Mouse (Mus musculus): Measurements from ENCODE around the gene Zfp618. TPM values are rescaled to one million over a fixed set of nuclear protein-coding genes. Genes with fewer than 3 reads are reported as not detected.

Zfp618 gene
- polyA plus RNA-seq, 1 experiment from 2014 or later = 29.7 TPM

- Histone ChIP-seq H3K4me3 (ENCODE audit: low read depth, low read length) (no peak overlapping the region), H3K4me1 (ENCODE audit: control insufficient read depth, insufficient read depth, low read length) (no peaks in the 10 kb centered on the region), H3K9me3 (ENCODE audit: control insufficient read depth, low read length) (no peaks in the 10 kb centered on the region), H3K4me2 (ENCODE audit: low read depth, severe bottlenecking) (no peak overlapping the region), H3K9ac (ENCODE audit: low read length) (no peak overlapping the region), H3K36me3 (ENCODE audit: control insufficient read depth, insufficient read depth, low read length) (peaks cover 8% of the 10 kb centered on the region), H3K27me3 (ENCODE audit: control insufficient read depth, insufficient read depth, low read length) (no peaks in the 10 kb centered on the region), H3K27ac (replicated peaks; ENCODE audit: low read depth, low read length) (no peak overlapping the region)
- DNase-seq (ENCODE audit: low spot score) (no peak), ATAC-seq (ENCODE audit: insufficient number of reproducible peaks, low FRiP score, low TSS enrichment, low read depth) (no peak)
- 82% methylated on average over 5 of the region's 5 CpGs for WGBS
Measured at GRCm38 (mm10) chr4:63091151-63091550, 125.8 kb downstream of the Zfp618 start.

- Histone ChIP-seq H3K27ac (replicated peaks; ENCODE audit: low read depth, low read length) (no peak overlapping the region), H3K4me2 (ENCODE audit: low read depth, severe bottlenecking) (no peak overlapping the region), H3K4me1 (ENCODE audit: control insufficient read depth, insufficient read depth, low read length) (no peaks in the 10 kb centered on the region), H3K36me3 (ENCODE audit: control insufficient read depth, insufficient read depth, low read length) (peaks cover 2% of the 10 kb centered on the region; the same call in 1 of the 2 replicates), H3K4me3 (ENCODE audit: low read depth, low read length) (no peak overlapping the region), H3K9me3 (ENCODE audit: control insufficient read depth, low read length) (no peaks in the 10 kb centered on the region), H3K9ac (ENCODE audit: low read length) (no peak overlapping the region), H3K27me3 (ENCODE audit: control insufficient read depth, insufficient read depth, low read length) (no peaks in the 10 kb centered on the region)
- whole genome bisulfite sequencing = 91% methylated on average over 1 of the region's 1 CpGs
- no peak for DNase-seq (ENCODE audit: low spot score)
- no peak for ATAC-seq (ENCODE audit: insufficient number of reproducible peaks, low FRiP score, low TSS enrichment, low read depth)
Measured at GRCm38 (mm10) chr4:63097603-63098002, 132.2 kb downstream of the Zfp618 start.

GRCm38 (mm10) chr4:63100478-63100877, 135.1 kb downstream of the Zfp618 start:
- DNase-seq (ENCODE audit: low spot score) (no peak), ATAC-seq (ENCODE audit: insufficient number of reproducible peaks, low FRiP score, low TSS enrichment, low read depth) (no peak)
- WGBS = 95% methylated on average over 11 of the region's 11 CpGs
- no peaks in the 10 kb centered on the region for H3K27me3 ChIP-seq (ENCODE audit: control insufficient read depth, insufficient read depth, low read length)
- no peak overlapping the region for H3K4me2 ChIP-seq (ENCODE audit: low read depth, severe bottlenecking)
- H3K9ac ChIP-seq (ENCODE audit: low read length) = no peak overlapping the region
- no peak overlapping the region for H3K4me3 ChIP-seq (ENCODE audit: low read depth, low read length)
- no peak overlapping the region for H3K27ac ChIP-seq (replicated peaks; ENCODE audit: low read depth, low read length)
- no peaks in the 10 kb centered on the region for H3K9me3 ChIP-seq (ENCODE audit: control insufficient read depth, low read length)
- H3K36me3 ChIP-seq (ENCODE audit: control insufficient read depth, insufficient read depth, low read length) = peaks cover 4% of the 10 kb centered on the region; the same call in 1 of the 2 replicates
- H3K4me1 ChIP-seq (ENCODE audit: control insufficient read depth, insufficient read depth, low read length) = no peaks in the 10 kb centered on the region

GRCm38 (mm10) chr4:63102025-63102424, 136.7 kb downstream of the Zfp618 start:
- Histone ChIP-seq H3K4me3 (ENCODE audit: low read depth, low read length) (no peak overlapping the region), H3K27ac (replicated peaks; ENCODE audit: low read depth, low read length) (no peak overlapping the region), H3K9me3 (ENCODE audit: control insufficient read depth, low read length) (no peaks in the 10 kb centered on the region), H3K36me3 (ENCODE audit: control insufficient read depth, insufficient read depth, low read length) (peaks cover 4% of the 10 kb centered on the region; the same call in 1 of the 2 replicates), H3K4me2 (ENCODE audit: low read depth, severe bottlenecking) (no peak overlapping the region), H3K27me3 (ENCODE audit: control insufficient read depth, insufficient read depth, low read length) (no peaks in the 10 kb centered on the region), H3K9ac (ENCODE audit: low read length) (no peak overlapping the region), H3K4me1 (ENCODE audit: control insufficient read depth, insufficient read depth, low read length) (no peaks in the 10 kb centered on the region)
- DNase-seq (ENCODE audit: low spot score) = no peak
- no peak for ATAC-seq (ENCODE audit: insufficient number of reproducible peaks, low FRiP score, low TSS enrichment, low read depth)
- 89% methylated on average over 4 of the region's 4 CpGs for WGBS

GRCm38 (mm10) chr4:63105651-63106050, 140.3 kb downstream of the Zfp618 start:
- Histone ChIP-seq H3K4me1 (ENCODE audit: control insufficient read depth, insufficient read depth, low read length) (no peaks in the 10 kb centered on the region), H3K9me3 (ENCODE audit: control insufficient read depth, low read length) (no peaks in the 10 kb centered on the region), H3K27ac (replicated peaks; ENCODE audit: low read depth, low read length) (no peak overlapping the region), H3K4me2 (ENCODE audit: low read depth, severe bottlenecking) (no peak overlapping the region), H3K9ac (ENCODE audit: low read length) (no peak overlapping the region), H3K27me3 (ENCODE audit: control insufficient read depth, insufficient read depth, low read length) (no peaks in the 10 kb centered on the region), H3K4me3 (ENCODE audit: low read depth, low read length) (no peak overlapping the region), H3K36me3 (ENCODE audit: control insufficient read depth, insufficient read depth, low read length) (peaks cover 2% of the 10 kb centered on the region; the same call in 1 of the 2 replicates)
- DNase-seq (ENCODE audit: low spot score) = no peak
- 96% methylated on average over 8 of the region's 8 CpGs for WGBS
- no peak for ATAC-seq (ENCODE audit: insufficient number of reproducible peaks, low FRiP score, low TSS enrichment, low read depth)

GRCm38 (mm10) chr4:63118639-63119437, 153.5 kb downstream of the Zfp618 start:
- Histone ChIP-seq H3K4me3 (ENCODE audit: low read depth, low read length) (no peak overlapping the region), H3K27me3 (ENCODE audit: control insufficient read depth, insufficient read depth, low read length) (no peaks in the 10 kb centered on the region; the same call in 1 of the 2 replicates), H3K9ac (ENCODE audit: low read length) (no peak overlapping the region), H3K27ac (replicated peaks; ENCODE audit: low read depth, low read length) (no peak overlapping the region), H3K4me1 (ENCODE audit: control insufficient read depth, insufficient read depth, low read length) (no peaks in the 10 kb centered on the region), H3K36me3 (ENCODE audit: control insufficient read depth, insufficient read depth, low read length) (peaks cover 20% of the 10 kb centered on the region), H3K9me3 (ENCODE audit: control insufficient read depth, low read length) (peaks cover 2% of the 10 kb centered on the region; the same call in 1 of the 2 replicates), H3K4me2 (ENCODE audit: low read depth, severe bottlenecking) (no peak overlapping the region)
- DNase-seq (ENCODE audit: low spot score) (peak; percentile 88), ATAC-seq (ENCODE audit: insufficient number of reproducible peaks, low FRiP score, low TSS enrichment, low read depth) (peak; percentile 77)
- WGBS = 86% methylated on average over 5 of the region's 5 CpGs

GRCm38 (mm10) chr4:63124861-63125466, 159.6 kb downstream of the Zfp618 start:
- Histone ChIP-seq H3K9ac (ENCODE audit: low read length) (no peak overlapping the region), H3K27me3 (ENCODE audit: control insufficient read depth, insufficient read depth, low read length) (no peaks in the 10 kb centered on the region), H3K4me1 (ENCODE audit: control insufficient read depth, insufficient read depth, low read length) (no peaks in the 10 kb centered on the region), H3K4me3 (ENCODE audit: low read depth, low read length) (no peak overlapping the region), H3K36me3 (ENCODE audit: control insufficient read depth, insufficient read depth, low read length) (peaks cover 22% of the 10 kb centered on the region), H3K9me3 (ENCODE audit: control insufficient read depth, low read length) (peaks cover 2% of the 10 kb centered on the region; the same call in 1 of the 2 replicates), H3K27ac (replicated peaks; ENCODE audit: low read depth, low read length) (no peak overlapping the region), H3K4me2 (ENCODE audit: low read depth, severe bottlenecking) (no peak overlapping the region)
- ATAC-seq (ENCODE audit: insufficient number of reproducible peaks, low FRiP score, low TSS enrichment, low read depth) (no peak; the same call in 1 of the 2 replicates), DNase-seq (ENCODE audit: low spot score) (no peak)
- WGBS = 89% methylated on average over 8 of the region's 8 CpGs

GRCm38 (mm10) chr4:63129891-63130624, 164.7 kb downstream of the Zfp618 start:
- DNase-seq (ENCODE audit: low spot score) (no peak), ATAC-seq (ENCODE audit: insufficient number of reproducible peaks, low FRiP score, low TSS enrichment, low read depth) (0 out of 2 replicates have a peak, but pooled peaks have one; percentile 39)
- Histone ChIP-seq H3K9me3 (ENCODE audit: control insufficient read depth, low read length) (no peaks in the 10 kb centered on the region), H3K36me3 (ENCODE audit: control insufficient read depth, insufficient read depth, low read length) (peaks cover 14% of the 10 kb centered on the region; the same call in 1 of the 2 replicates), H3K27ac (replicated peaks; ENCODE audit: low read depth, low read length) (no peak overlapping the region), H3K9ac (ENCODE audit: low read length) (no peak overlapping the region), H3K4me2 (ENCODE audit: low read depth, severe bottlenecking) (no peak overlapping the region), H3K27me3 (ENCODE audit: control insufficient read depth, insufficient read depth, low read length) (no peaks in the 10 kb centered on the region), H3K4me3 (ENCODE audit: low read depth, low read length) (no peak overlapping the region), H3K4me1 (ENCODE audit: control insufficient read depth, insufficient read depth, low read length) (no peaks in the 10 kb centered on the region)
- 90% methylated on average over 5 of the region's 5 CpGs for WGBS

All from limb, embryonic 11.5 days (tissue).